ENCODE assay signal across 8 mouse cellular contexts in the genomic region with DNA sequence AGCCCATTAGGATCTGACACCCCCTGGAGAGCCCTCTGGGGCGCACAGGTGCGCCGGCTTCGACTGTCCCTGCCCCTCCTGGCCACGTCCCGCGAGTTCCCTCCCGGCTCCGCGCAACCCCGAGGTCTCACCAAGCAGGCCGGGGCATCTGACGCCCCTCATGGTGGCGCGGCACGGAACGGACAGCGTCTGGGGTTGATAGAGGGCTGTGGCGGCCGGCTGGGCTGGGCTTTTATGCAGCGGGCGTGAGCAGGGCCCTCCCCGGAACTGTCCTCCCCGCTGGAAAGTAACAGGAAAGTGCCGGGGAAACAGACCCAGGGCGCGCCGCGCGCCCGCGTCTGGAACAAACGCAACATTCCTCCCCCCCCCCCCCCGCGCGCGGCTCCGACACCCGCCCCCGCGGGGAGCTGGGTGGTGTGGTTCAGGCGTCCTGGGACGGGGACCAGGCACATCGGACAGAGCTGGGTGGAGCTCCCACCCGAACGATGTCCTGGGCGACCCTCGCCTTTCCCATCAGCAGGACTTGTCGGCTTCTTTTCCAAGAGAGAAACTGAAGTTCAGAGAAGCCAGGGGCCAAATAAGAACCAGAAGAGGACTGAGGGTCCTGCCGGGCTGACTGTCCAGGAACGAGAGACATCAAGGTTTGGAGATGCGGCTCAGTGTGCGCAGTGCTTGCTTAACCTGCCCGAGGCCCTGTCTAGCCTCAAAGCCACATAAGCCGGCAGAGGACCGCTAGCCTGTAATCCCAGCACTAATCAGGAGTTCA. TPM values are rescaled to one million over a fixed set of nuclear protein-coding genes. Genes with fewer than 3 reads are reported as not detected.
DNase-seq lines count a peak whose midpoint lies in the region; ATAC-seq and TF ChIP-seq lines count a peak whose summit lies in the region.

Adgre5 (minus strand) TSS at position 351 of the 766 bp plus-strand sequence.

- 0 out of 2 replicates have a peak, but pooled peaks cover 4% of the 10 kb centered on the region for H3K4me1 ChIP-seq in forebrain, embryonic 11.5 days (replicated peaks; ENCODE audit: control insufficient read depth, insufficient read depth, low read length)

- peak; percentile 91 for DNase-seq in ZHBTc4 (ENCODE audit: low read depth, low spot score)
- peak; percentile 74 for DNase-seq in forebrain, embryonic 11.5 days (ENCODE audit: low spot score)
- DNase-seq in heart, postnatal 25 days (ENCODE audit: low spot score): peak; percentile 82
- no peak for DNase-seq in large intestine, adult 2 months (ENCODE audit: low read depth, low spot score)
- peak; percentile 55 for DNase-seq in mesoderm, embryonic 11.5 days (ENCODE audit: low read depth, low spot score)
- peak; percentile 49 to 58 for DNase-seq in spleen, postnatal 14 days (ENCODE audit: low spot score in 2 of 2)
- DNase-seq in cerebellum, adult 9-10 months: no peak

- ATAC-seq in forebrain, embryonic 11.5 days (replicated peaks; ENCODE audit: low FRiP score): no peak

- no peaks in the 10 kb centered on the region for H3K36me3 ChIP-seq in C2C12 (ENCODE audit: control insufficient read depth, insufficient read depth)
- H3K36me3 ChIP-seq in forebrain, embryonic 11.5 days (ENCODE audit: control insufficient read depth, insufficient read depth, low read length): no peaks in the 10 kb centered on the region

- H3K79me2 ChIP-seq in C2C12 (ENCODE audit: control insufficient read depth, insufficient read depth): peaks cover 40% of the 10 kb centered on the region

- H3K9ac ChIP-seq in forebrain, embryonic 11.5 days (ENCODE audit: low read length): peak within 1 kb of the TSS; percentile 45

- H3K27ac ChIP-seq in forebrain, embryonic 11.5 days (ENCODE audit: low read depth, low read length): no peak within 1 kb of the TSS

- TF ChIP-seq CTCF in C2C12 (IDR thresholded peaks at IDR 0.05; ENCODE audit: control insufficient read depth, insufficient read depth, insufficient read length): no peak

- no peaks in the 10 kb centered on the region; the same call in 1 of the 2 replicates for H3K9me3 ChIP-seq in forebrain, embryonic 11.5 days (ENCODE audit: control insufficient read depth, low read length)

- intact Hi-C loops in heart, postnatal 25 days (cut with DNase I): no loop called here

- peak within 1 kb of the TSS; percentile 72 for H3ac ChIP-seq in C2C12 (ENCODE audit: control insufficient read depth, insufficient read length, low read depth)

- peaks cover 16% of the 10 kb centered on the region for H3K79me3 ChIP-seq in C2C12 (ENCODE audit: low read depth)

- no peaks in the 10 kb centered on the region for H3K27me3 ChIP-seq in C2C12 (ENCODE audit: control insufficient read depth, insufficient read depth, insufficient read length)
- H3K27me3 ChIP-seq in forebrain, embryonic 11.5 days (ENCODE audit: control insufficient read depth, insufficient read depth, low read length): peaks cover 26% of the 10 kb centered on the region

- peak within 1 kb of the TSS; percentile 59 for H3K4me3 ChIP-seq in C2C12 (ENCODE audit: insufficient read depth, poor library complexity, severe bottlenecking)
- peak within 1 kb of the TSS; percentile 44 for H3K4me3 ChIP-seq in forebrain, embryonic 11.5 days (ENCODE audit: low read depth, low read length)

- peak within 1 kb of the TSS; percentile 75 for H3K4me2 ChIP-seq in forebrain, embryonic 11.5 days (ENCODE audit: low read depth, low read length, severe bottlenecking)

- under 1% methylated on average over 47 of the region's 56 CpGs for WGBS in forebrain, embryonic 11.5 days
- 7% methylated on average over 42 of the region's 56 CpGs for WGBS in large intestine, adult 2 months

TF ChIP-seq in C2C12, 6 proteins besides CTCF, POLR2A, EP300 and RAD21:
- TF ChIP-seq MYOG (IDR thresholded peaks at IDR 0.05; ENCODE audit: control insufficient read depth, extremely low read depth, insufficient read length) (no peak), MAX (IDR thresholded peaks at IDR 0.05) (no peak), CEBPB (IDR thresholded peaks at IDR 0.05; ENCODE audit: low read depth) (no peak), FOSL1 (IDR thresholded peaks at IDR 0.05; ENCODE audit: insufficient read depth, low read length, poor library complexity, severe bottlenecking) (no peak), USF1 (IDR thresholded peaks at IDR 0.05; ENCODE audit: low read depth) (no peak), MYOD1 (IDR thresholded peaks at IDR 0.05; ENCODE audit: control insufficient read depth, insufficient read length, low read depth) (no peak)

RNA-seq across cellular contexts. Expression of gene Adgre5, which starts in this region (rescaled TPM):
- polyA plus RNA-seq in C2C12 (2012; fragmentation: generic; extraction: Trizol): 114 TPM
- polyA plus RNA-seq in forebrain, embryonic 11.5 days (2014; fragmentation: Nextera tagmentation; extraction: Ambion mirVana): 12.2 and 12.6 TPM in 2 replicates
- 10 to 100 TPM; 39.4 to 56.9 TPM for total RNA-seq in heart, postnatal 25 days (2021)
- 55.1 and 68.0 TPM in 2 replicates for polyA plus RNA-seq in large intestine, adult 2 months (2012; rRNA removed)

Comparison
In these comparisons a context has a peak if more than half of its experiments do, and no peak if none do; other contexts are left out.
1. DNase-seq: peak in ZHBTc4 (single experiment), forebrain, embryonic 11.5 days (single experiment), heart, postnatal 25 days (single experiment), mesoderm, embryonic 11.5 days (single experiment) and spleen, postnatal 14 days (2 of 2); none in large intestine, adult 2 months (single experiment) and cerebellum, adult 9-10 months (single experiment).